Mouse (Mus musculus) small intestine, adult 2 months (tissue): ENCODE data around the gene Hist1h2ab. TPM values are rescaled to one million over a fixed set of nuclear protein-coding genes. Genes with fewer than 3 reads are reported as not detected.

Source experiments
- H3K27ac ChIP-seq: fragments of 200-500 bp; 2 replicates; pipeline ENCODE4 v1.5.1; 2012; ENCODE audit warnings: low read depth, low read length, control low read depth, inconsistent platforms; ENCODE audit not compliant: insufficient read depth
- H3K27me3 ChIP-seq: fragments of 200-500 bp; 2 replicates; pipeline ENCODE4 v1.6.1; 2012; ENCODE audit warnings: mild to moderate bottlenecking, moderate library complexity, low read length, inconsistent platforms; ENCODE audit not compliant: control insufficient read depth, insufficient read depth
- H3K36me3 ChIP-seq: fragments of 200-500 bp; 2 replicates; pipeline ENCODE4 v1.6.1; 2012; ENCODE audit warnings: mild to moderate bottlenecking, low read length, control low read depth, inconsistent platforms; ENCODE audit not compliant: control insufficient read depth, insufficient read depth
- H3K4me1 ChIP-seq: fragments of 200-500 bp; 2 replicates; pipeline ENCODE4 v1.6.1; 2012; ENCODE audit warnings: low read length, inconsistent platforms, mixed read lengths; ENCODE audit not compliant: control insufficient read depth, insufficient read depth, insufficient read length
- H3K4me3 ChIP-seq: fragments of 200-500 bp; 2 replicates; pipeline ENCODE4 v1.5.1; 2012; ENCODE audit warnings: low read depth, mild to moderate bottlenecking, control low read depth, inconsistent platforms, low read length, moderate library complexity
- CTCF ChIP-seq: fragments of 200-500 bp; IDR thresholded peaks from 2 replicates; pipeline ENCODE4 v1.5.1; 2012; ENCODE audit warnings: low read depth, mild to moderate bottlenecking, control low read depth, inconsistent platforms, low read length, moderate library complexity, mixed read lengths; ENCODE audit not compliant: insufficient replicate concordance, insufficient read length; ENCODE audit errors: extremely low read depth
- POLR2A ChIP-seq: fragments of 200-500 bp; IDR thresholded peaks from 2 replicates; pipeline ENCODE4 v1.6.1; 2012; ENCODE audit warnings: low read depth, mild to moderate bottlenecking, control low read depth, inconsistent platforms, low read length, moderate library complexity
- WGBS: fragments of 180-500 bp; shearing (Covaris S2); methylation state at CpG from one replicate; pipeline ENCODE4 v1.1.7; 2018; 5-methylcytosine and 5-hydroxymethylcytosine counted together
- polyA plus RNA-seq: library from polyadenylated mRNA; depleted of rRNA; stranded (reverse); fragments of >200 nt; gene quantifications from 2 replicates; pipeline ENCODE4 v1.2.3, GENCODE M21; 2012

The Hist1h2ab gene
- polyA plus RNA-seq, 1 experiment = 55.3 TPM

DNA sequence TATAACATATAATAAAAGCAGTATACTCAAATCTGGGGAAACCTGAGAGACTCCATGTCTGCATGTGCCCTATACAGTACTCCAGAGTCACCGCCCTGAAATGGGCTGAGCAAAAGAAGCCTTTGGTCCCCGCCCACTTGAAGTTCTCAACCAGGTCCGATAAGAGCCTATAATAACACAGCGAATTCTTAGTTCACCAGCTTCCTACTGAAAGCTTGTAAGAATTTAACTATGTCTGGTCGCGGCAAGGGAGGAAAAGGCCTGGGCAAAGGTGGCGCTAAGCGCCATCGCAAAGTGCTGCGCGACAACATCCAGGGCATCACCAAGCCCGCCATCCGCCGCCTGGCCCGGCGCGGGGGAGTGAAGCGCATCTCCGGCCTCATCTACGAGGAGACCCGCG lies 5.9 kb downstream of the Hist1h2ab start, which contains the start of gene Hist1h4b:
Gene Hist1h4b (plus strand): TSS at position 224 of the 400 bp plus-strand sequence.
- Histone ChIP-seq H3K27me3 (no peaks in the 10 kb centered on the region), H3K4me1 (peaks cover 9% of the 10 kb centered on the region; the same call in 1 of the 2 replicates), H3K4me3 (peak within 1 kb of the TSS; percentile 64), H3K36me3 (no peaks in the 10 kb centered on the region), H3K27ac (peak within 1 kb of the TSS; percentile 82)
- peak; percentile 86 for TF ChIP-seq POLR2A
- TF ChIP-seq CTCF = no peak
- under 1% methylated on average over 22 of the region's 22 CpGs for WGBS

- TF ChIP-seq CTCF (no peak), POLR2A (no peak)
- Histone ChIP-seq H3K4me1 (peaks cover 9% of the 10 kb centered on the region; the same call in 1 of the 2 replicates), H3K36me3 (no peaks in the 10 kb centered on the region), H3K27ac (peak overlapping the region; percentile 82), H3K27me3 (no peaks in the 10 kb centered on the region), H3K4me3 (peak overlapping the region; percentile 64)
- under 1% methylated on average over 23 of the region's 23 CpGs for WGBS
These were observed 6.4 kb downstream of the Hist1h2ab start for GRCm38 (mm10) chr13:23757211-23757773.

DNA sequence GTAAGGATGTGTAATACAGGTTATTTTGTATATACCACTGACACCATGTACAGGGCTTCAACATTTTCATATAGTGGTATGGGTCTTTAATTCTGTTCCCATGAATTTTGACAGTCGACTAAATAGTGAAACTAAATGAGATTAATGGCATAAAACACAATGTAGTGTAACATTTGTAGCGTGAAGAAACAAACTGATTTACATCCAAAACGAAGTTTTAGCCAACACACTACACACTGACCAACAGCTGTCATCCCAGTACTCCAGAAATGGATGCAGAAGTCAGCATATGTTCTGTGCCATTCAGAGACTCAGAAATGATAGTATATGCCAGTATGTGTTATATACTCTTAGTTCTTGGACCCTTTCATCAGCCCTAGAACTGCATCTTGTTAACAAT lies 7.0 kb downstream of the Hist1h2ab start:
- no peak overlapping the region for H3K27ac ChIP-seq
- no peaks in the 10 kb centered on the region for H3K36me3 ChIP-seq
- WGBS = 31% methylated on average over 3 of the region's 3 CpGs
- H3K4me1 ChIP-seq = peaks cover 6% of the 10 kb centered on the region; the same call in 1 of the 2 replicates
- no peaks in the 10 kb centered on the region for H3K27me3 ChIP-seq
- TF ChIP-seq CTCF = no peak
- no peak for TF ChIP-seq POLR2A
- H3K4me3 ChIP-seq = no peak overlapping the region

DNA sequence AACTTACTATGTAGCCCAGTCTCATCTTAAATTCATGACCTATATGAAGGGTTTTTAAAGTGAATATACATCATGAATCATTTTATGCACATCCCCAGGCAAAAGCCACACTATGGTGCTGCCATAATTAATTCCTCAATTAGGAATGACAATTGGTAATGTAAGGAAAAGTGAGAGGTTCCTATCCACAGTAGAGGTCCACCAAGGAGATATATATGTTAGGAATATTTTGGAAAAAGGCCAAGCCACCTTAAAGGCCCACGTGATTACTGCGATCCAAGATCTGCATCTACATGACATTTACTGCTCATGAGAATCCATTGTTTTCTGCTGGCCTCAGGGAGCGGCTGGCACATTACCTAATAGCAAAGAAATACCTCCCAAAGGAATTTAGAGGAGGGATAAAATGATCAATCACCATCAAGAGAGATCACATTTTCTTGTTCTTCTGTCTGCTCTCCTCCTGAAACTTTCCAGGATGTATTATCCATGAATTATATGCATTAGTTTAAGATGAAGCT lies 8.4 kb downstream of the Hist1h2ab start:
- Histone ChIP-seq H3K4me1 (peaks cover 12% of the 10 kb centered on the region), H3K36me3 (no peaks in the 10 kb centered on the region), H3K4me3 (no peak overlapping the region), H3K27me3 (no peaks in the 10 kb centered on the region), H3K27ac (no peak overlapping the region)
- no peak for TF ChIP-seq CTCF
- no peak for TF ChIP-seq POLR2A
- WGBS = 87% methylated on average over 3 of the region's 3 CpGs

DNA sequence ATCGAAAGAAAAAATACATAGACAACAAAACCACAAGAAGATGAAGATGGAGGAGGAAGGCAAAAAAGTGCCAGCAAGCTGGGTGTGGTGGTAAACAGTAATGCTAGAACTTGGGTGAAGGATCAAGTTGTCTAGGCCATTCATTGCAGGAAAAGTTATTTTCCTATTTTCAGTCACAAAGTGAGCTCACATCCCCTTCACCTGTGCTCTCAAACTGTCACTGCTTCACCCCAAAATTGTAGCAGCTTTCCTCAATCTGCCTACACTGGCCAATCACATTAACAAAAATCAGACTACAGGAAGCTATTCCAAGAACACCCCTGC lies 9.0 kb downstream of the Hist1h2ab start:
- peaks cover 14% of the 10 kb centered on the region for H3K4me1 ChIP-seq
- H3K36me3 ChIP-seq = no peaks in the 10 kb centered on the region
- 0 out of 2 replicates have a peak overlapping the region, but pooled peaks have one; percentile 51 for H3K27ac ChIP-seq
- H3K27me3 ChIP-seq = no peaks in the 10 kb centered on the region
- 70% methylated on average over 1 of the region's 1 CpGs for WGBS
- no peak for TF ChIP-seq CTCF
- no peak for TF ChIP-seq POLR2A
- no peak overlapping the region for H3K4me3 ChIP-seq

GRCm38 (mm10) chr13:23760240-23760971 lies 9.5 kb downstream of the Hist1h2ab start:
- Histone ChIP-seq H3K27me3 (no peaks in the 10 kb centered on the region), H3K27ac (peak overlapping the region; percentile 51; the same call in 1 of the 2 replicates), H3K36me3 (no peaks in the 10 kb centered on the region), H3K4me1 (peaks cover 14% of the 10 kb centered on the region), H3K4me3 (peak overlapping the region; percentile 71)
- WGBS = 2% methylated on average over 24 of the region's 27 CpGs
- TF ChIP-seq CTCF = no peak

DNA sequence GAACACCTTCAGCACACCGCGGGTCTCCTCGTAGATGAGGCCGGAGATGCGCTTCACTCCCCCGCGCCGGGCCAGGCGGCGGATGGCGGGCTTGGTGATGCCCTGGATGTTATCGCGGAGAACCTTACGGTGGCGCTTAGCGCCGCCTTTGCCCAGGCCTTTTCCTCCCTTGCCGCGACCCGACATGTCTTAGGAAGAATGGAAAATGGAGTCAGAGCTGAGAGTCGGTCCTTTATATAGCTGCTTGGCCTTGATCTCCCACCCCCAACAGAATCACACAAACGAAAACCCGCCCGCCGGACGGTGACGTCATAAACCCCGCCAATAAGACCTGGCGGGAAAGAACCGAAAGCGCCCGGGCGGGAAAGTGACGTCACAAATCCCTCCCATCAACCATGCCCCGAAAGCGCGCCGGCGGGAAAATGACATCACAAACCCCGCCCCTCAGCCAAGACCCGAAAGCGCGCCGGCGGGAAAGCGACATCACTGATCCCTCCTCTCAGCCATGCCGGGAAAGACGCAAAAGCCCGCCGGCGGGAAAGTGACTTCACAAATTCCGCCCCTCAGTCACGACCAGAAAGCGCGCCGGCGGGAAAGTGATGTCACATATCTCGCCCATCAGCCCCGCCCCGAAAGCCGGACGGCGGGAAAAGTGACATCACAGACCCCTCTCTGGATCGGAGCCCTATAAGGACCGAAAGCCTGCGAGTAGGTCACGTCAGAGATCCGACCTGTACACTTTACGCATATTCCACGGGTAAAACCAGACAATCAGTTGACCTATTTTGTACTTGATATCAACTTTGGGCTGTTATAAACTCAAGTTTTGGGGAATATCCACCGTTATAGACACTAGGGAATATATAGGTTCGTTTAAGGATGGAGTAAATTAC lies 10.3 kb downstream of the Hist1h2ab start, which contains the start of gene Hist1h4a:
Gene Hist1h4a (minus strand): TSS at position 259 of the 893 bp plus-strand sequence.
- Histone ChIP-seq H3K36me3 (no peaks in the 10 kb centered on the region), H3K27ac (peak within 1 kb of the TSS; percentile 90), H3K4me3 (peak within 1 kb of the TSS; percentile 71), H3K4me1 (peaks cover 14% of the 10 kb centered on the region), H3K27me3 (no peaks in the 10 kb centered on the region)
- WGBS = under 1% methylated on average over 70 of the region's 72 CpGs
- TF ChIP-seq CTCF (no peak), POLR2A (peak; percentile 44)
